Mouse (Mus musculus) heart, embryonic 16.5 days (tissue): ENCODE measurements around the gene Olfr1392. TPM values are rescaled to one million over a fixed set of nuclear protein-coding genes. Genes with fewer than 3 reads are reported as not detected.

Experiments used
- ATAC-seq: fragments of 200-750 bp; cut with Nextera tagmentation; replicated peaks from 2 replicates; pipeline ENCODE4 v1.8.0; 2017; ENCODE audit warnings: moderate number of reproducible peaks; ENCODE audit not compliant: insufficient read depth, low FRiP score; ENCODE audit errors: extremely low read depth
- H3K27ac ChIP-seq: fragments of 300-500 bp; sonication (generic); 2 replicates; pipeline ENCODE4 v1.5.1; 2014; ENCODE audit warnings: mild to moderate bottlenecking, low read length, control low read depth, moderate library complexity
- H3K27me3 ChIP-seq: fragments of 300-500 bp; sonication (generic); 2 replicates; pipeline ENCODE4 v1.6.1; 2014; ENCODE audit warnings: low read length, mixed read lengths; ENCODE audit not compliant: control insufficient read depth, insufficient read depth
- H3K36me3 ChIP-seq: fragments of 300-500 bp; sonication (generic); 2 replicates; pipeline ENCODE4 v1.6.1; 2014; ENCODE audit not compliant: control insufficient read depth, insufficient read depth
- H3K4me1 ChIP-seq: fragments of 300-500 bp; sonication (generic); 2 replicates; pipeline ENCODE4 v1.6.1; 2014; ENCODE audit warnings: low read length, mixed read lengths; ENCODE audit not compliant: control insufficient read depth, insufficient read depth
- H3K4me2 ChIP-seq: fragments of 300-500 bp; sonication (generic); 2 replicates; pipeline ENCODE4 v1.6.1; 2014; ENCODE audit warnings: low read depth, mild to moderate bottlenecking, control low read depth, low read length
- H3K4me3 ChIP-seq: fragments of 300-500 bp; sonication (generic); 2 replicates; pipeline ENCODE4 v1.5.1; 2014; ENCODE audit warnings: mild to moderate bottlenecking, control low read depth, low read length
- H3K9ac ChIP-seq: fragments of 300-500 bp; sonication (generic); 2 replicates; pipeline ENCODE4 v1.6.1; 2014; ENCODE audit warnings: low read length, control low read depth
- H3K9me3 ChIP-seq: fragments of 300-500 bp; sonication (generic); replicated peaks from 2 replicates; pipeline ENCODE4 v1.6.1; 2016; ENCODE audit warnings: low read length; ENCODE audit not compliant: control insufficient read depth
- WGBS: fragments of 180-500 bp; shearing (Covaris S2); extraction: QIAGEN DNeasy Blood & Tissue Kit; methylation state at CpG from one replicate; pipeline ENCODE4 v1.1.7; 2014; 5-methylcytosine and 5-hydroxymethylcytosine counted together
- polyA plus RNA-seq: library from polyadenylated mRNA; unstranded; fragments of >200 nt; fragmentation: Nextera tagmentation; extraction: Ambion mirVana; gene quantifications from 2 replicates; pipeline ENCODE4 v1.2.1, GENCODE M21; 2015

Gene Olfr1392
- polyA plus RNA-seq, 1 experiment from 2014 or later = not detected

- peaks cover 26% of the 10 kb centered on the region for H3K36me3 ChIP-seq
- 94% methylated on average over 14 of the region's 14 CpGs for WGBS
- H3K4me1 ChIP-seq = peaks cover 13% of the 10 kb centered on the region
- no peak overlapping the region for H3K4me3 ChIP-seq
- no peaks in the 10 kb centered on the region for H3K9me3 ChIP-seq
- H3K4me2 ChIP-seq = no peak overlapping the region
- H3K9ac ChIP-seq = no peak overlapping the region
- no peaks in the 10 kb centered on the region for H3K27me3 ChIP-seq
- ATAC-seq = 0 out of 2 replicates have a peak, but pooled peaks have one; percentile 21
- H3K27ac ChIP-seq = no peak overlapping the region
Measured at GRCm38 (mm10) chr11:49261313-49261855, 23.7 kb upstream of the Olfr1392 start.

DNA sequence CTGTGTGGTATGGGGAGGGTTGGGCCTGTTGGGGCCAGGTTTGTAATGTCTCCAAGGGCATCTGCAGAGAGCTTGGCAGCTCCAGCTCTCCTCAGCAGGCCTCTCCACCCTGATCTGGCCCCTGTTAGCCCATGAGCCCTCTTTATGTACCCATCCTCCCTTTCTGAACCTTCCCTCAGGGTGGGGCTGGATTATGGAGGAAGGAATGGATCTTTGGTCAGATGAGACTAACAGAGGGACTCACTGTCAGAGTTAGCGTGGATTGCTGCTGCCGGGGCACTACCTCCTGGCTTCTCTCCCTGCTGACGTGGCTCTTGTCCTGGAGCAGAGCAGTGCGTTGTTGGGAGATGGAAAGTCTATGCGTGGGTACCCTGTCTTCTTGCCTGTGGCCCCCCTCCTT is 22.8 kb upstream of the Olfr1392 start:
- Histone ChIP-seq H3K9ac (no peak overlapping the region), H3K36me3 (peaks cover 22% of the 10 kb centered on the region), H3K27me3 (no peaks in the 10 kb centered on the region), H3K27ac (no peak overlapping the region), H3K4me2 (no peak overlapping the region), H3K4me3 (no peak overlapping the region), H3K4me1 (peaks cover 20% of the 10 kb centered on the region), H3K9me3 (no peaks in the 10 kb centered on the region)
- ATAC-seq = no peak
- 92% methylated on average over 5 of the region's 5 CpGs for WGBS

DNA sequence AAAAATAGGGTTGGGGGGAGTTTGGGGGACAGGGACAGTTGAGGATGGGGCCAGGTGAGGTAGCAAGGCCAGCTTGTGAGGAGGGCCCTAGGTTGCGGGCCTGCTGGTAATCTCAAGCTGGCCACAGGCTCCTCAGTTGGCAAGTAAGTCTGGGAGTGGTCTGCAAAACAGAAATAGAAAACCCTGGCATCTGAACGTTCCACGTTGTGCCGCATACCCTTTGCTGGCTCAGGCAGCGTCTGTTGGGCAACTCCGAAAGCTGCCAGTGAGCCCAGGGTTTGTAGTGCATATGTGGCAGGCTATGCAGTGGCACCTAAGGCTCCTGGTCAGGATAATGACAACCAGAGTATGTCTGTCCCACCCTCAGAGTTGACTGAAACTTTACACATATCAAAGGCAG is 21.9 kb upstream of the Olfr1392 start:
- Histone ChIP-seq H3K27ac (no peak overlapping the region), H3K27me3 (no peaks in the 10 kb centered on the region), H3K36me3 (peaks cover 22% of the 10 kb centered on the region), H3K4me1 (peaks cover 27% of the 10 kb centered on the region), H3K4me2 (no peak overlapping the region), H3K4me3 (no peak overlapping the region), H3K9ac (no peak overlapping the region), H3K9me3 (no peaks in the 10 kb centered on the region)
- no peak for ATAC-seq
- WGBS = 82% methylated on average over 6 of the region's 6 CpGs

DNA sequence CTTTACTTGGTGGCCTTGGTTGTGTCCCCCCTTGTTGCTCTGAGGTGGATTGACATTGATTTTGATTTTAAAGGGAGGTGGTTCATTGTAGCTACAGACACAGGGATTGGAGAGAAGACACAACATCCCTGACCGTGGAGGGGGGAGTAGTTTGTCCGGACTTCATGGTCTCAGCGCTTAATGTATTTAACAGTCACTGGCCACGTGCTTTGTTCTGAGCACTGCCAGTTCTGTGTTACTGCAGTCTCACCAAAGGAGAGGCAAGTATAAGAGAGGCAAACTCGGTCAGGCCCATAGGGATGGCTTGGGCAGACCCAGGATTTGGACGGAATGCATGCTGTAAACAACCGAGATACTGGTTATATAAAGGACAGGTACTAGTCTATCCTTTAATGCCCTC is 21.0 kb upstream of the Olfr1392 start:
- peaks cover 22% of the 10 kb centered on the region for H3K36me3 ChIP-seq
- H3K27ac ChIP-seq = no peak overlapping the region
- H3K9ac ChIP-seq = no peak overlapping the region
- peaks cover 27% of the 10 kb centered on the region for H3K4me1 ChIP-seq
- no peaks in the 10 kb centered on the region for H3K9me3 ChIP-seq
- no peaks in the 10 kb centered on the region for H3K27me3 ChIP-seq
- no peak overlapping the region for H3K4me3 ChIP-seq
- no peak for ATAC-seq
- 86% methylated on average over 7 of the region's 7 CpGs for WGBS
- no peak overlapping the region for H3K4me2 ChIP-seq

DNA sequence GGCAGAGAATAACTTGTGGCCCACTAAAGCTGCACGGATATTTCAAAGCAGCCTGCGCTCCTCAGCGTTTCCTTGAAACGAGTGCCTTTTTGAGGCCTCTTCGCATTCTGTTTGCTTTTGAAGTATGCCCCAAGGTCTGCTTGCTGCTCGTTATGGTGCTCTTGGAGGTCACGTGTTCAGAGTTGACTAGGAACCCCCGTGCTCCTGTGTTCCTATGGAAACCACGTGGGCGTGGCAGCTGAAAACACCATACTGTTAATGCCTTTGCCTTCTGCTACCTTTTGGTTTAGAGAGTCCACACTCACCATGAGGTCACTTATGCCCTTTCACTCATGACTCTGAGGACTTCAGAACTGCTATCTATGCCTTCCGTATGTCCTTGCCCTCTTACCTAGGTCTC is 20.5 kb upstream of the Olfr1392 start:
- H3K4me1 ChIP-seq = peaks cover 27% of the 10 kb centered on the region
- ATAC-seq = no peak
- H3K27ac ChIP-seq = no peak overlapping the region
- H3K27me3 ChIP-seq = no peaks in the 10 kb centered on the region
- no peak overlapping the region for H3K4me2 ChIP-seq
- peaks cover 22% of the 10 kb centered on the region for H3K36me3 ChIP-seq
- WGBS = 77% methylated on average over 11 of the region's 11 CpGs
- H3K9me3 ChIP-seq = no peaks in the 10 kb centered on the region
- H3K9ac ChIP-seq = no peak overlapping the region
- H3K4me3 ChIP-seq = no peak overlapping the region

GRCm38 (mm10) chr11:49265101-49265500 is 20.0 kb upstream of the Olfr1392 start:
- Histone ChIP-seq H3K27me3 (no peaks in the 10 kb centered on the region), H3K27ac (no peak overlapping the region), H3K4me1 (peaks cover 27% of the 10 kb centered on the region), H3K9me3 (no peaks in the 10 kb centered on the region), H3K4me3 (no peak overlapping the region), H3K36me3 (peaks cover 22% of the 10 kb centered on the region), H3K9ac (no peak overlapping the region), H3K4me2 (no peak overlapping the region)
- no peak for ATAC-seq
- WGBS = 88% methylated on average over 8 of the region's 8 CpGs

- H3K9me3 ChIP-seq = no peaks in the 10 kb centered on the region
- H3K4me2 ChIP-seq = no peak overlapping the region
- H3K4me3 ChIP-seq = no peak overlapping the region
- H3K9ac ChIP-seq = no peak overlapping the region
- H3K36me3 ChIP-seq = peaks cover 10% of the 10 kb centered on the region
- no peaks in the 10 kb centered on the region for H3K27me3 ChIP-seq
- no peak for ATAC-seq
- H3K27ac ChIP-seq = peak overlapping the region; percentile 38
- 43% methylated on average over 6 of the region's 6 CpGs for WGBS
- peaks cover 17% of the 10 kb centered on the region for H3K4me1 ChIP-seq
Measured at GRCm38 (mm10) chr11:49266671-49267070, 18.4 kb upstream of the Olfr1392 start.

DNA sequence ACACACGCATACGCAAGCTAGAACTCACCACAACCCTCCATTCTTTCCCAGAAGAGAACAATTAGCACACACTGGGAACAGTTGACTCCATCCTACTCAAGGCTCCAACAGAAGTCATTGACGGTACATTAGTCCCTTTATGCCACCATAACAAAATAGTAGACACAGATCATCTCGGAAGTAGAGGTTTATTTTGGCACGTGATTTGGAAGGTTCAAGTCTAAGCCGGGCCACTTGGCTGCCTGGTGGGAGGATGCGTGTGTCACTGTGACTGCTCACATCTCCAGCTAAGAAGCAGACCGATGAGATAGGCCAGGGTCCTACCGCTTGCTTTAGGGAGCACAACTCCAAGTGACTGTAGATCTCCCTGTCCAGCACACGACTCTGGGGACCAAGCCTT is 17.8 kb upstream of the Olfr1392 start:
- peaks cover 4% of the 10 kb centered on the region for H3K36me3 ChIP-seq
- peaks cover 17% of the 10 kb centered on the region for H3K4me1 ChIP-seq
- no peak overlapping the region for H3K4me2 ChIP-seq
- ATAC-seq = peak; percentile 64
- H3K4me3 ChIP-seq = no peak overlapping the region
- 65% methylated on average over 10 of the region's 10 CpGs for WGBS
- no peak overlapping the region for H3K9ac ChIP-seq
- peak overlapping the region; percentile 38 for H3K27ac ChIP-seq
- no peaks in the 10 kb centered on the region for H3K27me3 ChIP-seq
- no peaks in the 10 kb centered on the region for H3K9me3 ChIP-seq

DNA sequence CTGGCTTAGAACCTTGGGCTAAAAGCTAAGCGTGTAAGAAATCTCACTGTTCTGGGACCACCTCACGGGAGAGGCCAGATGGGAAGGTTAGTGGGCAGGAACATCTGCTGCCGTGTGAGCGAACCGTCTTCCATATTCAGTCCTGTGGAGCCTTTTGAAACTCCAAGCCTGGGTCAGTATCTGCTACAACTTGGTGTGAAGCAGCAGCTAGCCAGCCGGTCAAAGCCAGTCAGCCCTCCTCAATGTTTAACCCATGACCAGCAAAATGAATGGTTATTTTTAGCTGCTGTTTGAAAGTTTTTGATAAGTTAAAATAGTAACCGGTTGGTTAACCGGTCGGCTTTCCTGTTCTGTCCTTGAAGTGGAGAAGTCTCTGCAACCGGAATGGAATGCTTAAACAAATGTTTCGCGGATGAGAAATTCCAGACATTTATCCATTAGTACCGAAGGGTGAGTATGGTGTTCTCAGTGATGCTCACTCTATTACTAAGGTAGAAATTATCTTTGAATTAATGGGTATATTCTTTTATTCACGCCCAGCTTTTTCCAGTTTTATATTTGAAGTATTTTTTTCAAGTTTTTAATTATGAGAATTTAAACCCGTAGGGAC is 17.0 kb upstream of the Olfr1392 start:
- peak overlapping the region; percentile 77 for H3K27ac ChIP-seq
- peak; percentile 28; the same call in 1 of the 2 replicates for ATAC-seq

More for the DNA sequence above, 17.0 kb upstream of the Olfr1392 start:
- Histone ChIP-seq H3K36me3 (peaks cover 2% of the 10 kb centered on the region; the same call in 1 of the 2 replicates), H3K4me3 (no peak overlapping the region), H3K9ac (no peak overlapping the region), H3K9me3 (no peaks in the 10 kb centered on the region), H3K4me2 (peak overlapping the region; percentile 20), H3K4me1 (peaks cover 17% of the 10 kb centered on the region), H3K27me3 (no peaks in the 10 kb centered on the region)
- 47% methylated on average over 15 of the region's 15 CpGs for WGBS
